Comparison of ENCODE assay signal across 14 mouse cellular contexts in genomic region chr5:115434280-115434852, GRCm38 (mm10). TPM values are rescaled to one million over a fixed set of nuclear protein-coding genes. Genes with fewer than 3 reads are reported as not detected.
DNase-seq lines count a peak whose midpoint lies in the region; ATAC-seq and TF ChIP-seq lines count a peak whose summit lies in the region.
"Had no signal": no experiment of that assay in that cellular context is flagged by ENCODE, and none has a peak within 500 bp of the region (broad histone marks: within the 10 kb centered on the region; RNA-seq: fewer than 3 reads in every experiment).

No protein-coding gene starts in this region.

- H3K9ac ChIP-seq in forebrain, embryonic 13.5 days = peak overlapping the region; percentile 100
- H3K9ac ChIP-seq in limb, embryonic 11.5 days (ENCODE audit: low read length) = no peak overlapping the region
- peak overlapping the region; percentile 45; the same call in 1 of the 2 replicates for H3K9ac ChIP-seq in neural tube, embryonic 14.5 days (replicated peaks; ENCODE audit: low read depth, low read length)
- H3K9ac ChIP-seq in heart, adult 2 months (ENCODE audit: low read depth, low read length) = no peak overlapping the region

- intact Hi-C loops in heart, adult 2 months (cut with DNase I) = no loop called here

- H3K79me2 ChIP-seq in heart, adult 2 months (replicated peaks; ENCODE audit: control insufficient read depth, insufficient read depth, low read length) = no peaks in the 10 kb centered on the region

- H3K9me3 ChIP-seq in forebrain, embryonic 13.5 days (replicated peaks) = no peaks in the 10 kb centered on the region
- H3K9me3 ChIP-seq in limb, embryonic 11.5 days (ENCODE audit: control insufficient read depth, low read length) = no peaks in the 10 kb centered on the region
- H3K9me3 ChIP-seq in neural tube, embryonic 14.5 days (ENCODE audit: control insufficient read depth, low read length) = no peaks in the 10 kb centered on the region

- WGBS in forebrain, embryonic 13.5 days = 8% methylated on average over 11 of the region's 11 CpGs
- WGBS in limb, embryonic 11.5 days = 32% methylated on average over 11 of the region's 11 CpGs
- 15% methylated on average over 11 of the region's 11 CpGs for WGBS in neural tube, embryonic 14.5 days
- 85% methylated on average over 11 of the region's 11 CpGs for WGBS in heart, adult 2 months

- H3K4me2 ChIP-seq in forebrain, embryonic 13.5 days = peak overlapping the region; percentile 96
- H3K4me2 ChIP-seq in limb, embryonic 11.5 days (ENCODE audit: low read depth, severe bottlenecking) = peak overlapping the region; percentile 64; the same call in 1 of the 2 replicates
- H3K4me2 ChIP-seq in neural tube, embryonic 14.5 days (ENCODE audit: low read depth, low read length) = peak overlapping the region; percentile 64
- H3K4me2 ChIP-seq: liver, embryonic 11.5 days had no signal

- no peak for TF ChIP-seq EP300 in heart, adult 2 months (IDR thresholded peaks at IDR 0.05; ENCODE audit: insufficient read depth, low read depth, low read length)

- H3K27me3 ChIP-seq in forebrain, embryonic 13.5 days = no peaks in the 10 kb centered on the region
- H3K27me3 ChIP-seq in limb, embryonic 11.5 days (ENCODE audit: control insufficient read depth, insufficient read depth, low read length) = no peaks in the 10 kb centered on the region
- H3K27me3 ChIP-seq in neural tube, embryonic 14.5 days (ENCODE audit: control insufficient read depth, insufficient read depth, low read length) = no peaks in the 10 kb centered on the region
- H3K27me3 ChIP-seq in heart, adult 2 months (ENCODE audit: control insufficient read depth, insufficient read depth, low read length) = peaks cover 8% of the 10 kb centered on the region

- peaks cover 61% of the 10 kb centered on the region for H3K36me3 ChIP-seq in forebrain, embryonic 13.5 days (ENCODE audit: poor library complexity, severe bottlenecking)
- H3K36me3 ChIP-seq in limb, embryonic 11.5 days (ENCODE audit: control insufficient read depth, insufficient read depth, low read length) = peaks cover 3% of the 10 kb centered on the region; the same call in 1 of the 2 replicates
- H3K36me3 ChIP-seq in neural tube, embryonic 14.5 days (ENCODE audit: control insufficient read depth, insufficient read depth, low read length) = peaks cover 14% of the 10 kb centered on the region
- no peaks in the 10 kb centered on the region for H3K36me3 ChIP-seq in heart, adult 2 months (ENCODE audit: control insufficient read depth, insufficient read depth, low read length)

- H3K27ac ChIP-seq in layer of hippocampus, adult 2 months = peak overlapping the region; percentile 91; the same call in 1 of the 2 replicates
- H3K27ac ChIP-seq in forebrain, embryonic 13.5 days = peak overlapping the region; percentile 100
- H3K27ac ChIP-seq in limb, embryonic 11.5 days (replicated peaks; ENCODE audit: low read depth, low read length) = peak overlapping the region; percentile 97
- H3K27ac ChIP-seq in neural tube, embryonic 14.5 days (ENCODE audit: low read depth, low read length) = peak overlapping the region; percentile 100
- no peak overlapping the region for H3K27ac ChIP-seq in heart, adult 2 months

- H3K4me3 ChIP-seq in layer of hippocampus, adult 2 months = no peak overlapping the region
- H3K4me3 ChIP-seq in forebrain, embryonic 13.5 days = peak overlapping the region; percentile 100
- H3K4me3 ChIP-seq in limb, embryonic 11.5 days (ENCODE audit: low read depth, low read length) = no peak overlapping the region
- 0 out of 2 replicates have a peak overlapping the region, but pooled peaks have one; percentile 9 for H3K4me3 ChIP-seq in neural tube, embryonic 14.5 days (ENCODE audit: low read depth, low read length)
- H3K4me3 ChIP-seq in heart, adult 2 months = no peak overlapping the region

- H3K4me1 ChIP-seq in forebrain, embryonic 13.5 days = peaks cover 78% of the 10 kb centered on the region
- H3K4me1 ChIP-seq in limb, embryonic 11.5 days (ENCODE audit: control insufficient read depth, insufficient read depth, low read length) = peaks cover 76% of the 10 kb centered on the region
- H3K4me1 ChIP-seq in neural tube, embryonic 14.5 days (ENCODE audit: control insufficient read depth, insufficient read depth, low read length) = peaks cover 73% of the 10 kb centered on the region
- no peaks in the 10 kb centered on the region for H3K4me1 ChIP-seq in heart, adult 2 months (ENCODE audit: control insufficient read depth, insufficient read depth, low read length)

- TF ChIP-seq POLR2A in heart, adult 2 months (IDR thresholded peaks at IDR 0.05; ENCODE audit: insufficient read depth, low read depth, low read length) = no peak

- TF ChIP-seq CTCF in layer of hippocampus, adult 2 months (conservative IDR thresholded peaks at IDR 0.05) = no peak
- no peak for TF ChIP-seq CTCF in heart, adult 2 months (IDR thresholded peaks at IDR 0.05)

- no peak for DNase-seq in layer of hippocampus, adult 2 months (ENCODE audit: low spot score in 2 of 2)
- no peak for DNase-seq in layer of hippocampus, adult 11-12 months (ENCODE audit: low spot score)
- no peak for DNase-seq in limb, embryonic 11.5 days (ENCODE audit: low spot score)
- DNase-seq in lung, postnatal 14 days = no peak
- DNase-seq in heart, adult 2 months = no peak
- DNase-seq in cerebellum, adult 8-10 months = no peak
- DNase-seq: gastrocnemius, postnatal 14 days; kidney, postnatal 4 days; lung, postnatal 4 days had no signal

- ATAC-seq in forebrain, embryonic 13.5 days = no peak
- ATAC-seq in limb, embryonic 11.5 days (ENCODE audit: insufficient number of reproducible peaks, low FRiP score, low TSS enrichment, low read depth) = no peak
- no peak for ATAC-seq in neural tube, embryonic 14.5 days (ENCODE audit: low read depth)
- ATAC-seq: CD4-positive, CD25-positive, alpha-beta regulatory T cell, adult 4 months had no signal

RNA-seq across cellular contexts. Expression of gene Msi1, which starts 5.0 kb away (rescaled TPM):
- total RNA-seq in layer of hippocampus, adult 2 months (2021) = 10 to 100 TPM; 48.6 to 52.4 TPM
- 99.0 and 107 TPM in 2 replicates for polyA plus RNA-seq in forebrain, embryonic 13.5 days (2015; fragmentation: Nextera tagmentation; extraction: Ambion mirVana)
- 45.9 and 48.3 TPM in 2 replicates for polyA plus RNA-seq in limb, embryonic 11.5 days (2014; fragmentation: Nextera tagmentation; extraction: Ambion mirVana)
- 55.1 and 55.4 TPM in 2 replicates for polyA plus RNA-seq in neural tube, embryonic 14.5 days (2014; fragmentation: Nextera tagmentation; extraction: Ambion mirVana)
- under 1 TPM; 0.55 to 0.99 TPM for total RNA-seq in heart, adult 2 months (2021)
- 0.61 and 0.64 TPM in 2 replicates for polyA plus RNA-seq in heart, adult 2 months (2012; rRNA removed)
- polyA plus RNA-seq: CD4-positive, CD25-positive, alpha-beta regulatory T cell, adult 4 months had no signal

RNA-seq across cellular contexts. Expression of gene Pla2g1b, which starts 31.7 kb away (rescaled TPM):
- total RNA-seq in layer of hippocampus, adult 2 months (2021) = not detected
- polyA plus RNA-seq in forebrain, embryonic 13.5 days (2015; fragmentation: Nextera tagmentation; extraction: Ambion mirVana) = not detected in 2 replicates
- not detected in 2 replicates for polyA plus RNA-seq in limb, embryonic 11.5 days (2014; fragmentation: Nextera tagmentation; extraction: Ambion mirVana)
- 0.58 TPM in 1 of 2 replicates, not detected in the other for polyA plus RNA-seq in neural tube, embryonic 14.5 days (2014; fragmentation: Nextera tagmentation; extraction: Ambion mirVana)
- not detected for total RNA-seq in heart, adult 2 months (2021)
- polyA plus RNA-seq in heart, adult 2 months (2012; rRNA removed) = not detected in 2 replicates
- total RNA-seq: gastrocnemius, postnatal 14 days had no signal
- polyA plus RNA-seq: CD4-positive, CD25-positive, alpha-beta regulatory T cell, adult 4 months; heart, postnatal 0 days had no signal

RNA-seq across cellular contexts. Expression of gene Sirt4, which starts 50.2 kb away (rescaled TPM):
- 10 to 100 TPM; 37.8 to 56.5 TPM for total RNA-seq in layer of hippocampus, adult 2 months (2021)
- polyA plus RNA-seq in forebrain, embryonic 13.5 days (2015; fragmentation: Nextera tagmentation; extraction: Ambion mirVana) = 24.7 TPM in 2 replicates
- 19.2 and 19.7 TPM in 2 replicates for polyA plus RNA-seq in limb, embryonic 11.5 days (2014; fragmentation: Nextera tagmentation; extraction: Ambion mirVana)
- polyA plus RNA-seq in neural tube, embryonic 14.5 days (2014; fragmentation: Nextera tagmentation; extraction: Ambion mirVana) = 26.0 and 32.6 TPM in 2 replicates
- total RNA-seq in heart, adult 2 months (2021) = 10 to 100 TPM; 15.3 to 18.8 TPM
- 25.1 and 31.3 TPM in 2 replicates for polyA plus RNA-seq in heart, adult 2 months (2012; rRNA removed)

Comparison
In these comparisons a context has a peak if more than half of its experiments do, and no peak if none do; other contexts are left out.
1. H3K4me3 ChIP-seq: peak in forebrain, embryonic 13.5 days (single experiment) and neural tube, embryonic 14.5 days (single experiment); none in layer of hippocampus, adult 2 months (single experiment), limb, embryonic 11.5 days (single experiment) and heart, adult 2 months (single experiment).
2. H3K9ac ChIP-seq: peak in forebrain, embryonic 13.5 days (single experiment) and neural tube, embryonic 14.5 days (single experiment); none in limb, embryonic 11.5 days (single experiment) and heart, adult 2 months (single experiment).
3. RNA of gene Msi1, which starts 5.0 kb away (polyA plus RNA-seq): 99.0 to 107 TPM in forebrain, embryonic 13.5 days, 55.1 to 55.4 TPM in neural tube, embryonic 14.5 days and 45.9 to 48.3 TPM in limb, embryonic 11.5 days; 0.61 to 0.64 TPM in heart, adult 2 months; every median in the first group is over 10 times any median in the second.
4. Peak in every context shown above with its lines, with median percentiles within 50 percentile points of each other: H3K4me2 ChIP-seq.